Mouse (Mus musculus): ENCODE measurements around the gene Prkcg. TPM values are rescaled to one million over a fixed set of nuclear protein-coding genes. Genes with fewer than 3 reads are reported as not detected.

Gene Prkcg
- polyA plus RNA-seq, 1 experiment, result 3.4 TPM

DNA sequence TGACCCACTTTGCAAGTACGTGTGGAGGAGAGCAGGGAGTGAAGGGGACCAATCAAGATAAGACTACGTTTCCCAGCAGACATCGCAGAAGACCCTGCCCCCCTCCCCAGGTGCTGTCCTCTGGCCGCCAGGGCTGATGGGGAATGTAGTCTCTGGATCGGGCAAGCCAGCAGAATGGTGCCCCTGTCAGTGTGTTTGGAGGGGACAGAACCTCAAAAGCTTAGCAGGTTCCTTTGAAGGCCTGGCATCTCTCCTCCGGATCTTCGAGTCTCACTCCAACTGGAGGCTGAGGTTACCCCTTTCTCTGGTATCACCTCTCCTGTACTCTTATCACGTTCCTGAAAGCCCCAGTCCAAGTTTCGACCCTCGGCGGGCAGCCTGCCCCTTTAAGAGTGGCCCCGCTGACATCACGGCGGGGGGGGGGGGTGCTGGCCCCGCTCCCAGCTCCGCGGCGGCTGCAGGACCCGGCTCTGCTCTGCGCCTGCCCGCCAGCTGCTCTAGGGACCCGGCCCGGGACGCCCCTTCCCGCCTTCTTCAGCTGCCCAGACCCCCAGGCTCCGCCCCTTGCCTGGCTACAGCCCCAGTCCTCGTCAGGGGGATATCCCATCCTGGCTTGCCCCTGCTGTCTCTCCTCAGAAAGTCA lies 42.7 kb downstream of the Prkcg start:
- no peak overlapping the region for H3K27ac ChIP-seq (ENCODE audit: insufficient read depth, low read length)

DNA sequence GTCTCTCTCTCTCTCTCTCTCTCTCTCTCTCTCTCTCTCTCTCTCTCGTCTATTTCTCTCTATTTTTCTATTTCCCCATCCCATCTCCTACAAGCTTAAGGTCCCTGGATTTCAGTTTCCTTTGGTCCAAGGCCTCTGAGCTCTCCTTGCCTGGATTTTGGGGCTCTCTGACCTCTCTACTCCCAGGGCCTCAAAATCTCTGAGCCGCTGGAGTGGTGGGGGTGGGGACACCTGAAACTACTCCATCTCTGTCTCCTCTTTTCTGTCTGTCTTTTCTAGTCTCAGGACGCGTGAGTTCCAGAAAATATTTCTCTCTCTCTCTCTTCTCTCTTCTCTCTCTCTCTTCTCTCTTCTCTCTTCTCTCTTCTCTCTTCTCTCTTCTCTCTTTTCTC lies 43.2 kb downstream of the Prkcg start:
- H3K9me3 ChIP-seq (replicated peaks; ENCODE audit: control insufficient read depth, insufficient read depth, low read length, poor library complexity, severe bottlenecking), result no peaks in the 10 kb centered on the region
- no peaks in the 10 kb centered on the region for H3K4me1 ChIP-seq (ENCODE audit: control insufficient read depth, insufficient read depth, low read length)
- H3K27me3 ChIP-seq (ENCODE audit: control insufficient read depth, insufficient read depth, low read length, poor library complexity, severe bottlenecking), result no peaks in the 10 kb centered on the region
- 0 out of 2 replicates have a peak overlapping the region, but pooled peaks have one; percentile 10 for H3K27ac ChIP-seq (ENCODE audit: insufficient read depth, low read length)
- TF ChIP-seq POLR2A (IDR thresholded peaks at IDR 0.05; ENCODE audit: insufficient read depth, low read length) (no peak), EP300 (IDR thresholded peaks at IDR 0.05; ENCODE audit: insufficient read depth, low read depth, low read length) (no peak), CTCF (IDR thresholded peaks at IDR 0.05; ENCODE audit: low read depth, low read length) (no peak)
- no peaks in the 10 kb centered on the region for H3K36me3 ChIP-seq (ENCODE audit: control insufficient read depth, insufficient read depth, low read length, poor library complexity, severe bottlenecking)
- H3K9ac ChIP-seq (ENCODE audit: low read depth, poor library complexity, severe bottlenecking), result peak overlapping the region; percentile 92
- peak overlapping the region; percentile 68 for H3K4me3 ChIP-seq (ENCODE audit: low read depth, low read length)

More for the DNA sequence above, 42.7 kb downstream of the Prkcg start:
- Histone ChIP-seq H3K27me3 (ENCODE audit: control insufficient read depth, insufficient read depth, low read length, poor library complexity, severe bottlenecking) (no peaks in the 10 kb centered on the region), H3K4me3 (ENCODE audit: low read depth, low read length) (peak overlapping the region; percentile 68), H3K9ac (ENCODE audit: low read depth, poor library complexity, severe bottlenecking) (peak overlapping the region; percentile 92), H3K36me3 (ENCODE audit: control insufficient read depth, insufficient read depth, low read length, poor library complexity, severe bottlenecking) (no peaks in the 10 kb centered on the region), H3K4me1 (ENCODE audit: control insufficient read depth, insufficient read depth, low read length) (no peaks in the 10 kb centered on the region), H3K9me3 (replicated peaks; ENCODE audit: control insufficient read depth, insufficient read depth, low read length, poor library complexity, severe bottlenecking) (no peaks in the 10 kb centered on the region)
- TF ChIP-seq EP300 (IDR thresholded peaks at IDR 0.05; ENCODE audit: insufficient read depth, low read depth, low read length) (no peak), POLR2A (IDR thresholded peaks at IDR 0.05; ENCODE audit: insufficient read depth, low read length) (no peak), CTCF (IDR thresholded peaks at IDR 0.05; ENCODE audit: low read depth, low read length) (no peak)

DNA sequence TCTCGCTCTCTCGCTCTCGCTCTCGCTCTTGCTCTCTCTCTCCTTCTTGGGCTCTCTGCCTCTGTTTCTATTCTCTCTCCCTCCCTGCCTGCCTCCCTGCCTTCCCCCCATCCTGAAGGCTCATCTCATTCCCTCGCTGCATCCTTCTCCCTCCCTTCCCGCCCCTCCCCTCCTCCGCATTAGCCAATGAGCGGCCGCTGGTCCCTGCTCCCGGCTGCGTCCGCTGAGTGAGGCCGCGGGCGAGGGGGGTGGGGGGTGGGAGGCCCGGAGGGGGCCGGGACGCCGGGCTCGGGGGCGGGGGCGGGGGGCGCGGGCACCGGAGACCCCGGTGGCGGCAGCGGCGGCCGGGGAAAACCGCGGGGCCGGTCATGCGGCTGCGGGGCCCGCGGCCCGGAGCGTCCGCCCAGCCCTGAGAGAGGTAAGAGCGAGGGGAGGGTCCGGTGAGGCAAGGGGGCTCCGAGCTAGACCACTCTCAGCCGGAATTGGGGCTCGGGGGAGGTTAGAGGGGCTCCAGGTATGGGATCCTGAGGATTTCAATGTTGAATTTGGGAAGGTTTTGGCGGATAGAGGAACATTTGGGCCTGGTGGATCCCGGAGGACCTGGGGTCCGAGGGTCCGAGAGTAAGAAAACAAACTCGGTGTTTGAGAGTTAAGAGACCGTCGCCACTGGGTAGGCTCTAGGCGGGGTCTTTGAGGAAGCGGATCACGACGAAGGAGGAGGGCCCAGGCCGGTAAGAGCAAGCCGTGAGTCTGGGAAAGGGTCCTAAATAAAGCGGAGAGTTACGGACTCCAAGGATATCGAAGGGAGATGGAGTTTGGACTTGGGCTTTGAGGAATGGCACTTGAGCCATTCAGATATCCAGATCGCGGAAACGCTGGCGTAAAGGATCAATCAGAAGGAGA lies 43.9 kb downstream of the Prkcg start, which contains the start of gene Cacng7:
Gene Cacng7, plus strand, starts transcription at position 337 of the 903 bp plus-strand sequence.
- H3K9me3 ChIP-seq (replicated peaks; ENCODE audit: control insufficient read depth, insufficient read depth, low read length, poor library complexity, severe bottlenecking), result no peaks in the 10 kb centered on the region
- peak within 1 kb of the TSS; percentile 39 for H3K27ac ChIP-seq (ENCODE audit: insufficient read depth, low read length)
- H3K4me3 ChIP-seq (ENCODE audit: low read depth, low read length), result peak within 1 kb of the TSS; percentile 73
- no peaks in the 10 kb centered on the region for H3K36me3 ChIP-seq (ENCODE audit: control insufficient read depth, insufficient read depth, low read length, poor library complexity, severe bottlenecking)
- TF ChIP-seq CTCF (IDR thresholded peaks at IDR 0.05; ENCODE audit: low read depth, low read length) (no peak), POLR2A (IDR thresholded peaks at IDR 0.05; ENCODE audit: insufficient read depth, low read length) (no peak), EP300 (IDR thresholded peaks at IDR 0.05; ENCODE audit: insufficient read depth, low read depth, low read length) (no peak)
- H3K27me3 ChIP-seq (ENCODE audit: control insufficient read depth, insufficient read depth, low read length, poor library complexity, severe bottlenecking), result no peaks in the 10 kb centered on the region
- H3K4me1 ChIP-seq (ENCODE audit: control insufficient read depth, insufficient read depth, low read length), result no peaks in the 10 kb centered on the region
- peak within 1 kb of the TSS; percentile 92 for H3K9ac ChIP-seq (ENCODE audit: low read depth, poor library complexity, severe bottlenecking)

DNA sequence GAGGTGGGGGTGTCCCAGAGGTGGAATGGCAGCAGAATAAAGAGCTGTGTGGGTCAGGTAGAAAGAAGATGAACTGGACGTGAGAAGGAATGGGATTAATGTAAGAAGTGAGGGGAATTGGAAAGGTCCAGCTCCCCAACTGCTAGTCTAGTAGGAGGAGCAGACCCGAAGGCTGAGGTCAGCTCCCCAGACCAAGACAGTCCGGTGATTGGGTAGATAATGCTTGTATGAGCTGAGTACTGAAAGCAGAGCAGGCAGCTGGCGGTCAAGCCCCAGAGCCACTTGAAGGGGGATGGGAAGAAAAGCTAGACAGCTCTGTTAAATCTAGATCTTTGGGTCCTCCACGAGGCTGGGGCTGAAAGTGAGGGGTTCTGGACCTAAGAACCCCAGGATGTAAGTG lies 44.6 kb downstream of the Prkcg start:
- Histone ChIP-seq H3K27me3 (ENCODE audit: control insufficient read depth, insufficient read depth, low read length, poor library complexity, severe bottlenecking) (no peaks in the 10 kb centered on the region), H3K9me3 (replicated peaks; ENCODE audit: control insufficient read depth, insufficient read depth, low read length, poor library complexity, severe bottlenecking) (no peaks in the 10 kb centered on the region), H3K27ac (ENCODE audit: insufficient read depth, low read length) (peak overlapping the region; percentile 39), H3K4me3 (ENCODE audit: low read depth, low read length) (peak overlapping the region; percentile 73), H3K4me1 (ENCODE audit: control insufficient read depth, insufficient read depth, low read length) (no peaks in the 10 kb centered on the region), H3K9ac (ENCODE audit: low read depth, poor library complexity, severe bottlenecking) (peak overlapping the region; percentile 92), H3K36me3 (ENCODE audit: control insufficient read depth, insufficient read depth, low read length, poor library complexity, severe bottlenecking) (no peaks in the 10 kb centered on the region)
- TF ChIP-seq EP300 (IDR thresholded peaks at IDR 0.05; ENCODE audit: insufficient read depth, low read depth, low read length) (no peak), POLR2A (IDR thresholded peaks at IDR 0.05; ENCODE audit: insufficient read depth, low read length) (no peak), CTCF (IDR thresholded peaks at IDR 0.05; ENCODE audit: low read depth, low read length) (no peak)

DNA sequence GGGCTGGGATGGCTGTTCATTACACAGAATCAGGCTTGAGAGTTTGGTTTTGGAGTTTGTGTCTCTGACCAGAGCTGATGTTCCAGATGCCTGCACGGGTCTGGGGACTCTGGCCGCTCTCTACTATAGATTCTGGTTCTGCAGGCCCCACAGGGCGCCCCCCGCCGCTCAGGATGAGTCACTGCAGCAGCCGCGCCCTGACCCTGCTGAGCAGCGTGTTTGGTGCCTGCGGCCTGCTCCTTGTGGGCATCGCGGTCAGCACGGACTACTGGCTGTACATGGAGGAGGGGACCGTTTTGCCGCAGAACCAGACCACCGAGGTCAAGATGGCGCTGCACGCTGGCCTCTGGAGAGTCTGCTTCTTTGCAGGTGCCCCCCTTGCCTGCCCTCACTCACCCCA lies 47.4 kb downstream of the Prkcg start:
- H3K27me3 ChIP-seq (ENCODE audit: control insufficient read depth, insufficient read depth, low read length, poor library complexity, severe bottlenecking), result no peaks in the 10 kb centered on the region
- H3K36me3 ChIP-seq (ENCODE audit: control insufficient read depth, insufficient read depth, low read length, poor library complexity, severe bottlenecking), result peaks cover 10% of the 10 kb centered on the region
- H3K4me3 ChIP-seq (ENCODE audit: low read depth, low read length), result peak overlapping the region; percentile 13
- H3K9ac ChIP-seq (ENCODE audit: low read depth, poor library complexity, severe bottlenecking), result peak overlapping the region; percentile 16; the same call in 1 of the 2 replicates
- TF ChIP-seq EP300 (IDR thresholded peaks at IDR 0.05; ENCODE audit: insufficient read depth, low read depth, low read length) (0 out of 2 replicates have a peak, but pooled peaks have one; percentile 15), CTCF (IDR thresholded peaks at IDR 0.05; ENCODE audit: low read depth, low read length) (peak; percentile 61), POLR2A (IDR thresholded peaks at IDR 0.05; ENCODE audit: insufficient read depth, low read length) (no peak)
- H3K9me3 ChIP-seq (replicated peaks; ENCODE audit: control insufficient read depth, insufficient read depth, low read length, poor library complexity, severe bottlenecking), result no peaks in the 10 kb centered on the region
- H3K4me1 ChIP-seq (ENCODE audit: control insufficient read depth, insufficient read depth, low read length), result peaks cover under 1% of the 10 kb centered on the region
- no peak overlapping the region for H3K27ac ChIP-seq (ENCODE audit: insufficient read depth, low read length)

Data from ES-Bruce4 (cell line).